ENCODE assay signal across 9 mouse cellular contexts in the genomic region with DNA sequence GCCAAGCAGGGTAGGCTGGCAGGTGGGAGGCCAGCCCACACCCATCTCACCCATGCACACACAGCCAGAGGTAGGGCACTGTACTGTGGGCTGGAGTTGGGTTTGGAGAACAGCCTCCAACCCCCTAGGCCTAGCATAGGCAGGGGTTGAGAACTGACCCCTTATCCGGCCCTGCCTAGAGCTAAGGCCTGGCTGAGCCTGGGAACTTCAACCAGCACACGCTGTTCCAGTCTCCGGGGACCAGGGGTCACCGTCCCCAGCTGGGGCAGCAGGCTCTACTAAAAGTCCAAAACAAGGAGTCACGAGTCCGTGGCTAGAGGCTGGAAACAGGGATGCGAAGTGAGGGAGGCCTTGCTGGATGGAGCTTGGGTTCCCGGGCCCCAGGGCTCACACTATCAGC. TPM values are rescaled to one million over a fixed set of nuclear protein-coding genes. Genes with fewer than 3 reads are reported as not detected.
DNase-seq lines count a peak whose midpoint lies in the region; ATAC-seq and TF ChIP-seq lines count a peak whose summit lies in the region.
"Had no signal": no experiment of that assay in that cellular context is flagged by ENCODE, and none has a peak within 500 bp of the region (broad histone marks: within the 10 kb centered on the region; RNA-seq: fewer than 3 reads in every experiment).

No protein-coding gene starts in this region.

- peak overlapping the region; percentile 80 for H3K27ac ChIP-seq in spleen, adult 2 months (ENCODE audit: insufficient read depth, low read length)
- 0 out of 2 replicates have a peak overlapping the region, but pooled peaks have one; percentile 45 for H3K27ac ChIP-seq in liver, embryonic 15.5 days (replicated peaks)
- peak overlapping the region; percentile 84 for H3K27ac ChIP-seq in stomach, embryonic 15.5 days

- H3K9ac ChIP-seq in liver, embryonic 15.5 days = no peak overlapping the region
- peak overlapping the region; percentile 41; the same call in 1 of the 2 replicates for H3K9ac ChIP-seq in stomach, embryonic 15.5 days

- no peak for TF ChIP-seq CTCF in spleen, adult 2 months (IDR thresholded peaks at IDR 0.05; ENCODE audit: extremely low read depth, insufficient read depth, insufficient read length, insufficient replicate concordance)

- H3K36me3 ChIP-seq in spleen, adult 2 months (ENCODE audit: control insufficient read depth, insufficient read depth, low read length) = no peaks in the 10 kb centered on the region
- no peaks in the 10 kb centered on the region for H3K36me3 ChIP-seq in liver, embryonic 15.5 days (replicated peaks)
- no peaks in the 10 kb centered on the region for H3K36me3 ChIP-seq in stomach, embryonic 15.5 days
- H3K36me3 ChIP-seq: G1E had no signal

- H3K27me3 ChIP-seq in spleen, adult 2 months (ENCODE audit: control insufficient read depth, insufficient read depth, low read length) = no peaks in the 10 kb centered on the region
- H3K27me3 ChIP-seq in liver, embryonic 15.5 days = peaks cover 56% of the 10 kb centered on the region
- no peaks in the 10 kb centered on the region for H3K27me3 ChIP-seq in stomach, embryonic 15.5 days (replicated peaks)

- no peak for TF ChIP-seq POLR2A in spleen, adult 2 months (IDR thresholded peaks at IDR 0.05; ENCODE audit: low read depth, low read length)

- H3K4me1 ChIP-seq in spleen, adult 2 months (ENCODE audit: control insufficient read depth, insufficient read depth, insufficient read length) = peaks cover 23% of the 10 kb centered on the region; the same call in 1 of the 2 replicates
- H3K4me1 ChIP-seq in liver, embryonic 15.5 days (replicated peaks) = peaks cover 12% of the 10 kb centered on the region
- peaks cover 43% of the 10 kb centered on the region for H3K4me1 ChIP-seq in stomach, embryonic 15.5 days

- no peak for ATAC-seq in liver, embryonic 15.5 days (ENCODE audit: insufficient read depth)
- ATAC-seq in stomach, embryonic 15.5 days (ENCODE audit: insufficient read depth, low FRiP score, low read depth) = no peak

- no peaks in the 10 kb centered on the region for H3K9me3 ChIP-seq in liver, embryonic 15.5 days (replicated peaks)
- H3K9me3 ChIP-seq in stomach, embryonic 15.5 days = no peaks in the 10 kb centered on the region
- H3K9me3 ChIP-seq: G1E had no signal

- 34% methylated on average over 8 of the region's 8 CpGs for WGBS in spleen, adult 2 months
- 42% methylated on average over 8 of the region's 8 CpGs for WGBS in liver, embryonic 15.5 days (ENCODE audit: insufficient replicate concordance)
- WGBS in stomach, embryonic 15.5 days = 69% methylated on average over 8 of the region's 8 CpGs

- H3K4me3 ChIP-seq in spleen, adult 2 months (ENCODE audit: extremely low read depth, insufficient read depth, insufficient read length) = peak overlapping the region; percentile 70; the same call in 1 of the 2 replicates
- peak overlapping the region; percentile 47 for H3K4me3 ChIP-seq in liver, embryonic 15.5 days (replicated peaks)
- H3K4me3 ChIP-seq in stomach, embryonic 15.5 days (replicated peaks) = peak overlapping the region; percentile 58

- DNase-seq in spleen, adult 2 months (ENCODE audit: low read depth in 1 of 2, low spot score in 2 of 2) = no peak
- DNase-seq in spleen, adult 12 weeks (ENCODE audit: low spot score) = no peak
- DNase-seq in induced T-regulatory cell, adult 2 months (ENCODE audit: low read depth) = peak; percentile 31
- DNase-seq in adrenal gland, postnatal 14 days = no peak
- no peak for DNase-seq in spleen, postnatal 36 days (ENCODE audit: low spot score in 2 of 2)
- DNase-seq in thymus, postnatal 25 days = no peak

- peak overlapping the region; percentile 62 for H3K4me2 ChIP-seq in liver, embryonic 15.5 days
- peak overlapping the region; percentile 75 for H3K4me2 ChIP-seq in stomach, embryonic 15.5 days

RNA-seq across cellular contexts. Expression of a gene that starts 19.3 kb away (rescaled TPM):
- 0.09 and 0.25 TPM in 2 replicates for polyA plus RNA-seq in spleen, adult 2 months (2012; rRNA removed)
- 0.15 and 0.18 TPM in 2 replicates for polyA plus RNA-seq in liver, embryonic 15.5 days (2015; fragmentation: Nextera tagmentation; extraction: Ambion mirVana)
- 0.37 and 0.53 TPM in 2 replicates for polyA plus RNA-seq in stomach, embryonic 15.5 days (2015; fragmentation: Nextera tagmentation; extraction: Ambion mirVana)
- 0.56 and 0.60 TPM in 2 replicates for total RNA-seq in adrenal gland, postnatal 14 days (2021)
- polyA plus RNA-seq: G1E had no signal

RNA-seq across cellular contexts. Expression of a gene that starts 27.2 kb away (rescaled TPM):
- polyA plus RNA-seq in spleen, adult 2 months (2012; rRNA removed) = 0.09 and 0.14 TPM in 2 replicates
- 0.20 and 0.26 TPM in 2 replicates for polyA plus RNA-seq in liver, embryonic 15.5 days (2015; fragmentation: Nextera tagmentation; extraction: Ambion mirVana)
- 1.9 and 2.2 TPM in 2 replicates for polyA plus RNA-seq in stomach, embryonic 15.5 days (2015; fragmentation: Nextera tagmentation; extraction: Ambion mirVana)
- 4.3 and 14.4 TPM in 2 replicates for total RNA-seq in adrenal gland, postnatal 14 days (2021)
- total RNA-seq: G1E had no signal
- polyA plus RNA-seq: G1E had no signal

RNA-seq across cellular contexts. Expression of a gene that starts 29.0 kb away (rescaled TPM):
- polyA plus RNA-seq in spleen, adult 2 months (2012; rRNA removed) = 0.25 and 0.42 TPM in 2 replicates
- 0.01 TPM in 1 of 2 replicates, not detected in the other for polyA plus RNA-seq in liver, embryonic 15.5 days (2015; fragmentation: Nextera tagmentation; extraction: Ambion mirVana)
- 0.59 and 0.89 TPM in 2 replicates for polyA plus RNA-seq in stomach, embryonic 15.5 days (2015; fragmentation: Nextera tagmentation; extraction: Ambion mirVana)
- total RNA-seq in adrenal gland, postnatal 14 days (2021) = 0.70 and 2.2 TPM in 2 replicates
- polyA plus RNA-seq: G1E had no signal

RNA-seq across cellular contexts. Expression of a gene that starts 56.3 kb away (rescaled TPM):
- 63.8 and 65.8 TPM in 2 replicates for polyA plus RNA-seq in spleen, adult 2 months (2012; rRNA removed)
- 5.7 and 6.5 TPM in 2 replicates for polyA plus RNA-seq in liver, embryonic 15.5 days (2015; fragmentation: Nextera tagmentation; extraction: Ambion mirVana)
- 23.4 and 25.4 TPM in 2 replicates for polyA plus RNA-seq in stomach, embryonic 15.5 days (2015; fragmentation: Nextera tagmentation; extraction: Ambion mirVana)
- 29.1 and 36.7 TPM in 2 replicates for total RNA-seq in adrenal gland, postnatal 14 days (2021)
- polyA plus RNA-seq: G1E had no signal
